Mouse (Mus musculus): Measurements from ENCODE around the gene Clec1a.
"Not testable (repeated sequence)": the region's sequence is repeated elsewhere in the genome, so short reads cannot be mapped to it uniquely, and the experiment has no call there.

The Clec1a gene

GRCm38 (mm10) chr6:129451411-129452039 is at the start of gene Clec1a:
Gene Clec1a (minus strand): TSS chr6:129452000.
- DNase-seq: peak; percentile 48 to 72

GRCm38 (mm10) chr6:129499516-129499915 is 47.7 kb upstream of the Clec1a start:
- DNase-seq: not testable (repeated sequence)

GRCm38 (mm10) chr6:129497345-129498218 is 45.8 kb upstream of the Clec1a start:
- DNase-seq: no peak

- no peak for DNase-seq
Observed at GRCm38 (mm10) chr6:129494924-129495323, 43.1 kb upstream of the Clec1a start.

GRCm38 (mm10) chr6:129480089-129480958 is 28.5 kb upstream of the Clec1a start:
- DNase-seq: no peak

GRCm38 (mm10) chr6:129476404-129477126 is 24.8 kb upstream of the Clec1a start:
- peak in 1 of 2 experiments; percentile 26 for DNase-seq

- no peak for DNase-seq
Observed at GRCm38 (mm10) chr6:129472627-129473026, 20.8 kb upstream of the Clec1a start.

- no peak for DNase-seq
Observed at GRCm38 (mm10) chr6:129471386-129471785, 19.6 kb upstream of the Clec1a start.

GRCm38 (mm10) chr6:129449743-129450142 is 2.1 kb downstream of the Clec1a start:
- DNase-seq: no peak

- no peak for DNase-seq
Observed at GRCm38 (mm10) chr6:129438033-129438432, 13.8 kb downstream of the Clec1a start.

- no peak for DNase-seq
Observed at GRCm38 (mm10) chr6:129436025-129436424, 15.8 kb downstream of the Clec1a start.

- DNase-seq: peak in 1 of 2 experiments; percentile 40
Observed at GRCm38 (mm10) chr6:129434239-129434638, 17.6 kb downstream of the Clec1a start.

GRCm38 (mm10) chr6:129427281-129427680 is 24.5 kb downstream of the Clec1a start:
- peak in 1 of 2 experiments; percentile 19 for DNase-seq

- DNase-seq: peak; percentile 60 to 67
Observed at GRCm38 (mm10) chr6:129425812-129426211, 26.0 kb downstream of the Clec1a start.

GRCm38 (mm10) chr6:129425217-129425616 is 26.6 kb downstream of the Clec1a start:
- peak; percentile 46 to 59 for DNase-seq

GRCm38 (mm10) chr6:129423734-129424072 is 28.1 kb downstream of the Clec1a start:
- peak; percentile 79 to 86 for DNase-seq

- DNase-seq: peak; percentile 25 to 35
Observed at GRCm38 (mm10) chr6:129423040-129423733, 28.6 kb downstream of the Clec1a start.

- no peak for DNase-seq
Observed at GRCm38 (mm10) chr6:129422311-129422710, 29.5 kb downstream of the Clec1a start.

- no peak for DNase-seq
Observed at GRCm38 (mm10) chr6:129414177-129414576, 37.6 kb downstream of the Clec1a start.

GRCm38 (mm10) chr6:129408562-129408961 is 43.2 kb downstream of the Clec1a start, which contains the start of gene Clec9a:
Gene Clec9a (plus strand): TSS chr6:129408862.
- no peak for DNase-seq

GRCm38 (mm10) chr6:129407324-129407723 is 44.5 kb downstream of the Clec1a start:
- no peak for DNase-seq

GRCm38 (mm10) chr6:129405999-129406398 is 45.8 kb downstream of the Clec1a start:
- no peak for DNase-seq
